Mouse (Mus musculus) intestine, embryonic 16.5 days (tissue): ENCODE measurements around the gene Hfe. TPM values are rescaled to one million over a fixed set of nuclear protein-coding genes. Genes with fewer than 3 reads are reported as not detected.
A peak's percentile ranks its signal among the peaks of the same experiment; 100 is the strongest.
"Not testable (repeated sequence)": the region's sequence is repeated elsewhere in the genome, so short reads cannot be mapped to it uniquely, and the experiment has no call there.

Source experiments
- ATAC-seq: fragments of 200-750 bp; cut with Nextera tagmentation; 2 replicates; pipeline ENCODE4 v1.8.0; 2017; ENCODE audit warnings: moderate TSS enrichment, moderate library complexity
- H3K27ac ChIP-seq: fragments of 300-500 bp; sonication (generic); 2 replicates; pipeline ENCODE4 v1.5.1; 2014; ENCODE audit warnings: mild to moderate bottlenecking, low read length
- H3K27me3 ChIP-seq: fragments of 300-500 bp; sonication (generic); replicated peaks from 2 replicates; pipeline ENCODE4 v1.6.1; 2014; ENCODE audit warnings: low read length, control low read depth, mixed read lengths; ENCODE audit not compliant: control insufficient read depth, insufficient read depth
- H3K36me3 ChIP-seq: fragments of 300-500 bp; sonication (generic); 2 replicates; pipeline ENCODE4 v1.6.1; 2014; ENCODE audit warnings: low read length, control low read depth; ENCODE audit not compliant: control insufficient read depth, insufficient read depth
- H3K4me1 ChIP-seq: fragments of 300-500 bp; sonication (generic); 2 replicates; pipeline ENCODE4 v1.6.1; 2014; ENCODE audit warnings: low read length, control low read depth, mixed read lengths; ENCODE audit not compliant: control insufficient read depth, insufficient read depth
- H3K4me2 ChIP-seq: fragments of 300-500 bp; sonication (generic); 2 replicates; pipeline ENCODE4 v1.6.1; 2014; ENCODE audit warnings: low read depth, low read length, control low read depth
- H3K4me3 ChIP-seq: fragments of 300-500 bp; sonication (generic); 2 replicates; pipeline ENCODE4 v1.5.1; 2014; ENCODE audit warnings: mild to moderate bottlenecking, low read length
- H3K9ac ChIP-seq: fragments of 300-500 bp; sonication (generic); 2 replicates; pipeline ENCODE4 v1.6.1; 2014; ENCODE audit warnings: low read depth, low read length
- H3K9me3 ChIP-seq: fragments of 300-500 bp; sonication (generic); 2 replicates; pipeline ENCODE4 v1.6.1; 2016; ENCODE audit warnings: low read length, control low read depth; ENCODE audit not compliant: control insufficient read depth
- WGBS: fragments of 180-500 bp; shearing (Covaris S2); extraction: QIAGEN DNeasy Blood & Tissue Kit; methylation state at CpG from one replicate; pipeline ENCODE4 v1.1.7; 2014; 5-methylcytosine and 5-hydroxymethylcytosine counted together
- polyA plus RNA-seq: library from polyadenylated mRNA; unstranded; fragments of >200 nt; fragmentation: Nextera tagmentation; extraction: Ambion mirVana; gene quantifications from 2 replicates; pipeline ENCODE4 v1.2.1, GENCODE M21; 2015

Gene Hfe
- polyA plus RNA-seq, 1 experiment from 2014 or later = 9.7 TPM

GRCm38 (mm10) chr13:23752067-23752741 is 41.5 kb upstream of the Hfe start, which contains the start of gene Hist1h3b:
TSS of gene Hist1h3b (plus strand) at chr13:23752267.
- H3K4me3 ChIP-seq = peak within 1 kb of the TSS; percentile 48
- H3K27ac ChIP-seq = peak within 1 kb of the TSS; percentile 95
- H3K36me3 ChIP-seq, H3K27me3 ChIP-seq, H3K9me3 ChIP-seq, H3K4me1 ChIP-seq: not testable (repeated sequence)
- peak within 1 kb of the TSS; percentile 66 for H3K9ac ChIP-seq
- under 1% methylated on average over 14 of the region's 47 CpGs for WGBS
- H3K4me2 ChIP-seq = peak within 1 kb of the TSS; percentile 56
- ATAC-seq = peak; percentile 88

DNA sequence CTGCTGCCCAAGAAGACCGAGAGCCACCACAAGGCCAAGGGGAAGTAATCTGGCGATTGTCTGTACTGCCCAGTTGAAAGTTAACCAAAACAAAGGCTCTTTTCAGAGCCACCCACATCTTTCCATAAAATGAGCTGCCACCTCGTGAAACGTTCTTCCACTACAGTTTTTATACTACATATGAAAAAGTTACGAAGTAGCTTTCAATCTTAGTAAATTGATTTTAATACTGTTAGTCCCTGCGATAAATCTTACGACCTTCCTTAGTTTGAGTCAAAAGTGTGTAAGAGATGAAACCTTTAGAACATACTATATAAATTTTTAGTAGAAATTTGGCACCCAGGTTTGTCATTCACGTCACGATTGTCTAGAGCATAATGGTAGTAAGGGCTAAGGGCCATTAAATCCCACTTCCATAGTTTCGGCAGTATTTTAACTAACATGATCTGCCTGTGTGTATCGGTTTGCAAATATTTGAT is 40.9 kb upstream of the Hfe start:
- Histone ChIP-seq H3K9me3 (no peaks in the 10 kb centered on the region), H3K4me1 (peaks cover 7% of the 10 kb centered on the region; the same call in 1 of the 2 replicates), H3K4me2 (peak overlapping the region; percentile 55), H3K27me3 (no peaks in the 10 kb centered on the region), H3K4me3 (peak overlapping the region; percentile 48), H3K9ac (peak overlapping the region; percentile 66), H3K27ac (peak overlapping the region; percentile 95), H3K36me3 (no peaks in the 10 kb centered on the region)
- WGBS = 2% methylated on average over 11 of the region's 11 CpGs
- ATAC-seq = peak; percentile 27

DNA sequence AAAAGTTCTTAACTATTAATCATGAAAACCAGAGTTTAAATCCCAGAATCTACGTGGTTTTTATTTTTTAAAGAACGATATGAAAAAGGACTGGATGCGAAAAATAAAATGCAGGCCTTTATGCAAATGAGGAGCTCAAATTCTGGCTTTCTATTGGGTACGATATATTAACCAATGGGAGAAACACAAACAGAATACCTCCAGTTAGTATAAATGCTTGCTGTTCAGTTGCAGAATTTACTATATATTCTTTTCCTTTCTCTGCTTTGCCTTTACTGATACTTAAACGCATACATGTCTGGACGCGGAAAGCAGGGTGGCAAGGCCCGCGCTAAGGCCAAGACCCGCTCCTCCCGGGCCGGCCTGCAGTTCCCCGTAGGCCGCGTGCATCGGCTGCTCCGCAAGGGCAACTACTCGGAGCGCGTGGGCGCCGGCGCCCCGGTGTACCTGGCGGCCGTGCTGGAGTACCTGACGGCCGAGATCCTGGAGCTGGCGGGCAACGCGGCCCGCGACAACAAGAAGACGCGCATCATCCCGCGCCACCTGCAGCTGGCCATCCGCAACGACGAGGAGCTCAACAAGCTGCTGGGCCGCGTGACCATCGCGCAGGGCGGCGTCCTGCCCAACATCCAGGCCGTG is 40.3 kb upstream of the Hfe start, which contains the start of gene Hist1h2ab:
Gene Hist1h2ab (plus strand): TSS at position 288 of the 639 bp plus-strand sequence.
- peak; percentile 34 for ATAC-seq
- peak within 1 kb of the TSS; percentile 55 for H3K4me2 ChIP-seq
- not testable (repeated sequence) for H3K9me3 ChIP-seq, H3K4me1 ChIP-seq, H3K36me3 ChIP-seq, H3K27me3 ChIP-seq
- peak within 1 kb of the TSS; percentile 95 for H3K27ac ChIP-seq
- peak within 1 kb of the TSS; percentile 48 for H3K4me3 ChIP-seq
- peak within 1 kb of the TSS; percentile 66 for H3K9ac ChIP-seq
- WGBS = under 1% methylated on average over 31 of the region's 47 CpGs

- Histone ChIP-seq H3K4me3 (no peak overlapping the region), H3K27ac (no peak overlapping the region), H3K9me3 (no peaks in the 10 kb centered on the region), H3K9ac (no peak overlapping the region), H3K36me3 (no peaks in the 10 kb centered on the region), H3K27me3 (no peaks in the 10 kb centered on the region), H3K4me2 (no peak overlapping the region), H3K4me1 (peaks cover 7% of the 10 kb centered on the region; the same call in 1 of the 2 replicates)
- no peak for ATAC-seq
- 94% methylated on average over 5 of the region's 5 CpGs for WGBS
These were observed 39.0 kb upstream of the Hfe start for GRCm38 (mm10) chr13:23749563-23750121.

DNA sequence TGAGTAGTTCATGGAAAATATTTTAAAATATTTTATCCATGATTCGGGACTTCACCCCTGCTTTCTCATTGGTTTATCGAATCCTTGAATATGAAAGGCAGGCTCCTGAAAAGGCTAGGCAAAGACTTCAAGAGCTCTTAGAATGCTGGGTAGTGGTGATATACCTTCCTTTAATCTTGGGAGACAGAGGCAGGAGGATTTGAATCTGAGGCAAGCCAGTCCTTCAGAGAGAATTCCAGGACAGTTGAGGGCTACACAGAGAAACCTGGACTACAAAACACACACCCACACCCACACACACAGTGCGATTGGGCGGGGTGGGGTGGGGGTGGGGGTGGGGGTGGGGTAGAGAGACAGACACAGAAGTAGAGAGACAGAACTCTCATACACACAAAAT is 37.2 kb upstream of the Hfe start:
- no peak for ATAC-seq
- Histone ChIP-seq H3K9ac (peak overlapping the region; percentile 36; the same call in 1 of the 2 replicates), H3K27ac (peak overlapping the region; percentile 100), H3K27me3 (no peaks in the 10 kb centered on the region), H3K36me3 (no peaks in the 10 kb centered on the region), H3K4me3 (no peak overlapping the region), H3K4me2 (peak overlapping the region; percentile 26; the same call in 1 of the 2 replicates), H3K4me1 (peaks cover 7% of the 10 kb centered on the region), H3K9me3 (no peaks in the 10 kb centered on the region)
- WGBS = 4% methylated on average over 4 of the region's 4 CpGs

DNA sequence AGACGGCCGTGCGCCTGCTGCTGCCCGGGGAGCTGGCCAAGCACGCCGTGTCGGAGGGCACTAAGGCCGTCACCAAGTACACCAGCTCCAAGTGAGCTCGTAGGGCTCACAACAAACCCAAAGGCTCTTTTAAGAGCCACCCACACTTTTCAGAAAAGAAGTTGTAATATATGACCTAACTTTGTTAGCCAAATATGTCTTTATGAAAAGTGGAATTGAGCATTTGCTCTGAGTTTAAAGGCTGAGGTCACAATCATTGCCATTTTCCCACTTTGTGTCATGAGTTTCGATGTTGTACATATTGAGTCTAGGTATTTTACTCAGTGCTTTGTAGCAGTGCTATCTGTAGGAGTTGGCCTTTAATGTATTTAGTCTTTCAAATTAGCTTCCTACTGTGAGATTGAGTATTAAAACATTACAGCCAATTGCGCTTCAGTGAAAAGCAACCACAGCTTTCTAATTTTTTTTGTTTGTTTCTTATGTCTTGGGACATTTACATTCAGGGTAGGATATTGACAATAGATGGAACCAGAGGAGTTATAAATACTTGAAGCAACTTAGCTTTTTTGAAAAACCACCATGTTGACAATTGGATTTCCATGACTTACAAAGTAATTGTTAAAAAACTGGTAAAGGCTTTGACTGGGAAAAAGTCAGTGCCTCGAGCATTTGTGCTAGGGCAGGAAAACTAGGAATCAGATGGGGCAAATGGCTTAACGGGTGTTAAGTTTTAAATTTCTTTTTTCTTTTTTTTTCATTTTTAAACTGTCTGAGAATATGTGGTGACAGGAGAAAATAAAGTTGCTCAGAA is 36.6 kb upstream of the Hfe start:
- Histone ChIP-seq H3K4me2 (peak overlapping the region; percentile 54), H3K9ac (peak overlapping the region; percentile 63), H3K9me3 (no peaks in the 10 kb centered on the region), H3K4me3 (peak overlapping the region; percentile 37), H3K27me3 (no peaks in the 10 kb centered on the region), H3K36me3 (no peaks in the 10 kb centered on the region), H3K27ac (peak overlapping the region; percentile 100), H3K4me1 (peaks cover 7% of the 10 kb centered on the region)
- WGBS = 6% methylated on average over 9 of the region's 13 CpGs
- ATAC-seq = peak; percentile 16; the same call in 1 of the 2 replicates

- peak; percentile 90 for ATAC-seq
- H3K27ac ChIP-seq = peak within 1 kb of the TSS; percentile 100
- peak within 1 kb of the TSS; percentile 75 for H3K9ac ChIP-seq
- H3K9me3 ChIP-seq, H3K4me1 ChIP-seq, H3K27me3 ChIP-seq, H3K36me3 ChIP-seq: not testable (repeated sequence)
- 0% methylated on average over 36 of the region's 58 CpGs for WGBS
- H3K4me2 ChIP-seq = peak within 1 kb of the TSS; percentile 58
- peak within 1 kb of the TSS; percentile 48 for H3K4me3 ChIP-seq
These were observed 35.8 kb upstream of the Hfe start, which contains the start of gene Hist1h2bb for GRCm38 (mm10) chr13:23746201-23747080. TSS of gene Hist1h2bb (plus strand) at chr13:23746734.

DNA sequence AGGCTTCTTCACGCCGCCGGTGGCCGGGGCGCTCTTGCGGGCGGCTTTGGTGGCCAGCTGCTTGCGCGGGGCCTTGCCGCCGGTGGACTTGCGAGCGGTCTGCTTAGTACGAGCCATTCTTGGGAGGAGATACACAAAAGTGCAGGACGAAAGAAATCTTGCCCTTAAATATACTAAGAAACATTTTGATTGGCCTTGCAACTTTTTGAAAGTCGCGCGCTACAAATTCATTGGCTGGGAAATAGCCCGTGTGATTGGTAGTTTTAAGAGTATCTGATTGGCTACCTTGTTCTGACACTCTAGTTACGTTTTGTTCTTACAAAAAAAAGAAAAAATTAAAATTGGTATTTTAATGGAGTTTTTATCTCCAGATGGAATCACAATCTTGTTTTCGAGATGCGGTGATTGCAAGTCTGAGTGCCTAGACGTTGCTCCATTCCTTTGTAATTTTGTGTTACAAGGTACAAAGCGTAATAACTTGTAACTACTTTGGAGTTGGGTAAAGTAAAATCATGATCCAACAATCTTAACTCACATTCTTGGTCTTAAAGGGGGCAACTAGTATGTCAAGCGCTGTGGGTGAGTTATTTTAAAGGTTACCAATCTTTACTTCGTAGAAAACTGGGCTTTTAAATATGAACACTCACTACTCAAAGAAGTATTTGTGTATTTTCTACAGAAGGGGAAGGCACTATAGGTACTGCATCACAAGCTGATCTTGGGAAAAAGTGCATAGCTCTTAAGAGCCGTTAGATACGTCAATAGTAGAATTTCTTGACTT is 34.9 kb upstream of the Hfe start, which contains the start of gene Hist1h3c:
Gene Hist1h3c (minus strand): TSS at position 222 of the 781 bp plus-strand sequence.
- H3K9me3 ChIP-seq = no peaks in the 10 kb centered on the region
- peak within 1 kb of the TSS; percentile 100 for H3K27ac ChIP-seq
- WGBS = under 1% methylated on average over 23 of the region's 28 CpGs
- H3K36me3 ChIP-seq = no peaks in the 10 kb centered on the region
- peak within 1 kb of the TSS; percentile 75 for H3K9ac ChIP-seq
- peak; percentile 65 for ATAC-seq
- no peaks in the 10 kb centered on the region for H3K27me3 ChIP-seq
- peak within 1 kb of the TSS; percentile 48 for H3K4me3 ChIP-seq
- peaks cover 9% of the 10 kb centered on the region for H3K4me1 ChIP-seq
- peak within 1 kb of the TSS; percentile 58 for H3K4me2 ChIP-seq
